Mouse (Mus musculus) heart, adult 18-20 months (tissue): ENCODE measurements at regions not wholly inside any gene's neighbourhood (a gene's known extent, or its start where the extent isn't known, plus 50 kb on each side); places are given as distances from the start of the nearest gene placed in this dataset.

Experiments
- DNase-seq, 2 experiments: peaks; one replicate each; pipeline ENCODE4 v3.0.0; 2021 to 2022; ENCODE audit warnings: mixed read lengths in 1 of 2

- no peak for DNase-seq
These were observed 170.6 kb upstream of the Jarid2 start for GRCm38 (mm10) chr13:44558491-44559177.

- DNase-seq: no peak
These were observed 170.1 kb upstream of the Jarid2 start for GRCm38 (mm10) chr13:44559178-44559565.

GRCm38 (mm10) chr13:44559706-44560105, 169.6 kb upstream of the Jarid2 start:
- no peak for DNase-seq

GRCm38 (mm10) chr13:44564705-44565104, 164.6 kb upstream of the Jarid2 start:
- DNase-seq: no peak

- DNase-seq: no peak
These were observed 161.6 kb upstream of the Jarid2 start for GRCm38 (mm10) chr13:44567696-44568095.

- DNase-seq: peak; percentile 57 to 68
These were observed 160.0 kb upstream of the Jarid2 start for GRCm38 (mm10) chr13:44569241-44569778.

GRCm38 (mm10) chr13:44573463-44573862, 155.8 kb upstream of the Jarid2 start:
- no peak for DNase-seq

- no peak for DNase-seq
These were observed 150.1 kb upstream of the Jarid2 start for GRCm38 (mm10) chr13:44579215-44579614.

GRCm38 (mm10) chr13:44580156-44580736, 149.0 kb upstream of the Jarid2 start:
- DNase-seq: no peak

GRCm38 (mm10) chr13:44580767-44581166, 148.5 kb upstream of the Jarid2 start:
- peak in 1 of 2 experiments; percentile 22 for DNase-seq

- DNase-seq: peak; percentile 35 to 52
These were observed 147.1 kb upstream of the Jarid2 start for GRCm38 (mm10) chr13:44581947-44582766.

- no peak for DNase-seq
These were observed 146.5 kb upstream of the Jarid2 start for GRCm38 (mm10) chr13:44582767-44583085.

- DNase-seq: no peak
These were observed 145.7 kb upstream of the Jarid2 start for GRCm38 (mm10) chr13:44583614-44584013.

GRCm38 (mm10) chr13:44584151-44584550, 145.1 kb upstream of the Jarid2 start:
- DNase-seq: no peak

- no peak for DNase-seq
These were observed 144.7 kb upstream of the Jarid2 start for GRCm38 (mm10) chr13:44584551-44584950.

- DNase-seq: no peak
These were observed 141.4 kb upstream of the Jarid2 start for GRCm38 (mm10) chr13:44587846-44588245.

GRCm38 (mm10) chr13:44594645-44595044, 134.6 kb upstream of the Jarid2 start:
- no peak for DNase-seq

GRCm38 (mm10) chr13:44597666-44598065, 131.6 kb upstream of the Jarid2 start:
- no peak for DNase-seq

GRCm38 (mm10) chr13:44601024-44601423, 128.2 kb upstream of the Jarid2 start:
- no peak for DNase-seq

- no peak for DNase-seq
These were observed 126.6 kb upstream of the Jarid2 start for GRCm38 (mm10) chr13:44602658-44603057.

- peak in 1 of 2 experiments; percentile 21 for DNase-seq
These were observed 121.7 kb upstream of the Jarid2 start for GRCm38 (mm10) chr13:44607316-44608285.

GRCm38 (mm10) chr13:44608286-44608675, 121.0 kb upstream of the Jarid2 start:
- DNase-seq: peak; percentile 14 to 46
